Mouse (Mus musculus): ENCODE results near the gene 2410015M20Rik.

2410015M20Rik gene

DNA sequence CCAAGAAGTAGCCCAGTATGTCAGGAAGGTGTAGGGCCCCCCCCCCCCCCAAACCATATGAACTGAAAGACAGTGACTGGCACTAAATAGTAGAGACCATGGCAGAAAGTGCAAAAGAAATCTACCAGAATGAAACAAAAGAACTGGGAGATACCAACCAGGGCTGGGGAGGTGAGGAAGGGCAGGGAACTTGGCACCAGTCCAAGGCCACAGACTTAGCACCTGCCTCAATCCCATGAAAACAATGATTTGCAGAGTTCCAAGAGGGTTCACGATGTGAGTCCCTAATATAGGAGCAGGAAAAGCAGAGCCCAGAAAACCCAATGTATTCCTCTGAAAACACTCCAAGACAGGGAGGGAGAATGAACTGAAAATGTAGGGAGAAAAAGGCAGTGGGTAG is 37.4 kb downstream of the 2410015M20Rik start:
- DNase-seq (ENCODE audit: low spot score in 2 of 2) = no peak

DNA sequence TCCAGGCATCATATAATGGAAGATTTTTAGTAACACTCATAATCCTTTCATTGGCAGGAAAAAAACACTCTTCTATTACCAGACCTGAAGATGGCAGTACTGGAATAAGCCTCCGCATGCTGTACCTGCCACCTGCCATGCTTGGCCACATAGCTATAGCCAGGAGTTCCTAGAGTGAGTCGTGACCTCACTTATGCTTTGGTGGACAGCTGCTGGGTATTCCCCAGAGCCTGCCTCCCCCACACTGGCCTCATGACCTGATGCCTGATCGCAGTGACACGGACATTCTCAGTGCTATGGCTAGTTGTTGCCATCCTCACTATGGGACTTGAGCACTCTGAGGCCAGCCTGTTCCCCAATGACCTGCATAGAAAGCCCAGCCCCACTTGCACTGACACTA is 39.3 kb downstream of the 2410015M20Rik start:
- DNase-seq (ENCODE audit: low spot score in 2 of 2) = no peak

DNA sequence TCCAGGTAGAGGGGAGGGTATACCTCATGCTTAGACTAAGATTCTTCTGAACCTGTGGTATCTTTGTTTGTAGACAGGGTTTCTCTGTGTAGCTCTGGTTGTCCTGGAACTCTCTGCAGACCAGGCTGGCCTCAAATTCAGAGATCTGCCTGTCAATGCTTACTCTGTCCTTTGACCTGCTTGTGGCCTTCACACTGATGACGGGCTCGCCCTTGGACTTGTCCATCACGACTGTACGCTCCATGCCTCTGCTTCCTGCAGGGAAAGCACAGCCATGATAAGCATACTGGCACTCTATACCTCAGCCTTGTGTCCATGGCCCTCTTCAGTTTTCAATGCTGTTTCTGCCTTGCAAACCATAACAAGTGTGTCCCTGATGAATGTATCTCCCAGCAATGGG is 42.2 kb downstream of the 2410015M20Rik start:
- DNase-seq (ENCODE audit: low spot score in 2 of 2) = no peak

DNA sequence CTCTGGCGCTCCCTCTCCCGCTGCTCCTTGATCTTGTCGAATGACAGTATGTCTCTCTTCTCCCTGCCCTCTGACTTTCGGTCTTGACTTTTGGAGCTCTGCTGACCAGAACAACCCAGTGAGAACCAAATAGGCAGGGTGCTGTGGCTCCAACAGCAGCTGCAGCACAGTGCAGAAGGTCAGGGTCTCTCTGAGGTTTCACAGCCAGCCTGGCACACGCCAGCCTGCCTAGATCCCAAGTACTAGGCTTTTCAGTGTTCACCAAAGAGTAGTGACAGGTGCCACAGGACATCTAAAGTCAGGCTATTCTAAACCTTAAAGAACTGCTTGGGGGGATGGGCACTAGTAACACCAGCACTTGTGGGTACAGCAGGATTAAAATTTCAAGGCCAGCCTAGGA is 42.7 kb downstream of the 2410015M20Rik start:
- DNase-seq (ENCODE audit: low spot score in 2 of 2) = no peak

DNA sequence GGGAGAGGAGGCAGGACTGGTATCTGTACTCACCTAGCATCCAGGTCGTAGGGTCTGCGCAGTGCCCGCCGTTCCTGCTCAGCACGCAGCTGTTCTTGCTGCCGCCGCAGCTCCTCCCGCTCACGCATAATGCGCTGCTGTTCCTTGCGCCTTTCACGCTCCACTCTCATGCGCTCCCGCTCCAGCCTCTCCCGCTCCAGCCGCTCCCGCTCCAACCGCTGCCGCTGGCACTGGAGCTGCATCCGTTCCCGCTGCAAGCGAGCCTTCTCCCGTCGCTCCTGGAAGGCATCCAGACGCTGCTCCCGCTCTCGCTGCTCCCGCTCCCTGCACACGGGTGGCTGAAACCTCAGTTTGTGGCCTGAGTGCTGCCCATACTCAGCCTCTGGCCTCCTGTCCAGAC is 43.3 kb downstream of the 2410015M20Rik start:
- DNase-seq (ENCODE audit: low spot score in 2 of 2) = no peak

DNA sequence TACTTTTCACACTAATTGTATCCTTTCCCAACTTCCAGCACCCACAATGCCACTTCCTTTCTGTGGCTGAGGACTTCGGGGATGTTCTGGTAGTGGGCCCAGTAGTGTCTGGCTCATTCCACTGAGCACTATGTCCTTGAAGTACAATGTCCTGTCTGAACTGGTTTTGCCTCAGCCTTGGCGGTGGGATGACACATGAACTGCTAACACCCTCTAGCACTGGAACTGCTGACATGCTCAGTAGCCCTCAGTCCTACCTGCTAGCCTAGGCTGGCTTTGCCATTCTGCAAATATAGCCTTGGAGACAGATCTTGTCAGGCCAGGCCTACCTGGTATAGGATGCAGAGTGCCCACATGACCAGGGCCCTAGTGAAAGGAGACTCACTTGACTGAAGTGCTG is 47.7 kb downstream of the 2410015M20Rik start:
- no peak for DNase-seq (ENCODE audit: low spot score in 2 of 2)

DNA sequence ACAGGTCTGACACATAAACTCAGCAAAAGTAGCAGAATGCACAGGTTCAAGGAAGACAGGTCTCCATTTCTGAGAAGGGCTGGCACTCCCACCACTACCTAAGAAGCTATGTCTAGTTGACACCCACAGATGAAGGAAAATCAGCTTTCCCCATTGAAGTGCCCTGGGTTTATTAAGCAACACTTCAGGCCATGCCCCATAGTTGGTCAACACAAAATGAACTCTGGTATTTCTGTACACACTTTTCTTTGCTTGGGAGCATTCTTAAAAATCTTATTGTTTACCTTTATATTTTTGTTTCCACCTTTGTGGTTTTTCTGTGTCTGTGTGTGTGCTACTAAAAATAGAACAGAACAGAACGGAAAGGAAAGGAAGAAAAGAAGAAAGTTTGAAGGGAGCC is 49.4 kb downstream of the 2410015M20Rik start:
- DNase-seq (ENCODE audit: low spot score in 2 of 2) = no peak

DNA sequence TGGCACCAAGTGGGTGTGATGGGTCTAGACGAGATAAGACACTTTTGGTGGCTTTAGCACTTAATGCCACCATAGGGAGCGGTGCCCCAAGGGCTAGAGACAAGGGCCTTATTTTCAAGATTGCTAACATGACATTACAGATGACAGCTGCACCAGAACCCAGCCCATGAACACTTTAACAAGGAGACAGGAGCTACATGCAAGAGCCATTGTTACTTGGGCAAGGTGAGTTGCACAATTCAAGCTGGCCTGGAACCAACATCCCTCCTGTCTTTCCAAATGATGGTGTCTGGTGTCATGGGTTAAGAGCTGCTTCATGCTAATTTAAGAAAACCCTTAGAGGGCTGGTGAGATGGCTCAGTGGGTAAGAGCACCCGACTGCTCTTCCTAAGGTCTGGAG is 50.2 kb downstream of the 2410015M20Rik start:
- DNase-seq (ENCODE audit: low spot score in 2 of 2) = no peak

DNA sequence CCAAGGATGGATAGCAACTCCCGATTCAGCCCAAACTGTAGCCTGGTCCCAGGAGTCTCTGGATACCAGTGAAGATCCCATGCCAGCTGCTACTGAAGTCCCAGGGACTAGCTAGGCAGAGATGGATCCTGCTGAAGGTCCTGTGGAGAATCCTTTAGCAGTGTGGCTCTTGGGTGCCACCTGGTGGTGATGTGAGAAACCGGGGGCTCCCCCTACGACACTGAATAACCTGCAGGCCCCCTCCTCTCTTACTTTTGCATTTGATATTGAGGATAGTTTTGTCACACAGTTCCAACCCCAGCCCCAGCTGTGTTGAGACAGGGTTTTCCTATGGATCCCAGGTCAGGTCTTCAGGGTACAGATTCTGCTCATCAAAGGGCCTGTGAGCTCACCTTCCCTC is 51.1 kb downstream of the 2410015M20Rik start:
- DNase-seq (ENCODE audit: low spot score in 2 of 2) = peak; percentile 68 to 71

All from frontal cortex, postnatal 36 days (tissue).